Mouse (Mus musculus) forebrain, embryonic 12.5 days (tissue): ENCODE results near the gene Ccdc71. TPM values are rescaled to one million over a fixed set of nuclear protein-coding genes. Genes with fewer than 3 reads are reported as not detected.

Source experiments
- ATAC-seq: fragments of 200-750 bp; cut with Nextera tagmentation; 2 replicates; pipeline ENCODE4 v1.8.0; 2017; ENCODE audit warnings: moderate TSS enrichment; ENCODE audit not compliant: low FRiP score
- H3K27ac ChIP-seq: fragments of 300-500 bp; sonication (generic); 2 replicates; pipeline ENCODE4 v1.5.1; 2016; ENCODE audit warnings: mild to moderate bottlenecking
- H3K27me3 ChIP-seq: fragments of 300-500 bp; sonication (generic); 2 replicates; pipeline ENCODE4 v1.6.1; 2016; ENCODE audit warnings: mild to moderate bottlenecking
- H3K36me3 ChIP-seq: fragments of 300-500 bp; sonication (generic); replicated peaks from 2 replicates; pipeline ENCODE4 v1.6.1; 2016; ENCODE audit warnings: mild to moderate bottlenecking
- H3K4me1 ChIP-seq: fragments of 300-500 bp; sonication (generic); 2 replicates; pipeline ENCODE4 v1.6.1; 2016
- H3K4me2 ChIP-seq: fragments of 300-500 bp; sonication (generic); 2 replicates; pipeline ENCODE4 v1.6.1; 2016; ENCODE audit warnings: mild to moderate bottlenecking, moderate library complexity
- H3K4me3 ChIP-seq: fragments of 300-500 bp; sonication (generic); replicated peaks from 2 replicates; pipeline ENCODE4 v1.5.1; 2016; ENCODE audit warnings: mild to moderate bottlenecking
- H3K9ac ChIP-seq: fragments of 300-500 bp; sonication (generic); 2 replicates; pipeline ENCODE4 v1.6.1; 2016; ENCODE audit warnings: mild to moderate bottlenecking
- H3K9me3 ChIP-seq: fragments of 300-500 bp; sonication (generic); 2 replicates; pipeline ENCODE4 v1.6.1; 2016
- WGBS: fragments of 180-500 bp; shearing (Covaris S2); methylation state at CpG from one replicate; pipeline ENCODE4 v1.1.7; 2016; 5-methylcytosine and 5-hydroxymethylcytosine counted together
- polyA plus RNA-seq: library from polyadenylated mRNA; unstranded; fragments of >200 nt; fragmentation: Nextera tagmentation; extraction: Ambion mirVana; gene quantifications from 2 replicates; pipeline ENCODE4 v1.2.1, GENCODE M21; 2016

Ccdc71 gene
- polyA plus RNA-seq, 1 experiment from 2014 or later = 44.1 TPM

DNA sequence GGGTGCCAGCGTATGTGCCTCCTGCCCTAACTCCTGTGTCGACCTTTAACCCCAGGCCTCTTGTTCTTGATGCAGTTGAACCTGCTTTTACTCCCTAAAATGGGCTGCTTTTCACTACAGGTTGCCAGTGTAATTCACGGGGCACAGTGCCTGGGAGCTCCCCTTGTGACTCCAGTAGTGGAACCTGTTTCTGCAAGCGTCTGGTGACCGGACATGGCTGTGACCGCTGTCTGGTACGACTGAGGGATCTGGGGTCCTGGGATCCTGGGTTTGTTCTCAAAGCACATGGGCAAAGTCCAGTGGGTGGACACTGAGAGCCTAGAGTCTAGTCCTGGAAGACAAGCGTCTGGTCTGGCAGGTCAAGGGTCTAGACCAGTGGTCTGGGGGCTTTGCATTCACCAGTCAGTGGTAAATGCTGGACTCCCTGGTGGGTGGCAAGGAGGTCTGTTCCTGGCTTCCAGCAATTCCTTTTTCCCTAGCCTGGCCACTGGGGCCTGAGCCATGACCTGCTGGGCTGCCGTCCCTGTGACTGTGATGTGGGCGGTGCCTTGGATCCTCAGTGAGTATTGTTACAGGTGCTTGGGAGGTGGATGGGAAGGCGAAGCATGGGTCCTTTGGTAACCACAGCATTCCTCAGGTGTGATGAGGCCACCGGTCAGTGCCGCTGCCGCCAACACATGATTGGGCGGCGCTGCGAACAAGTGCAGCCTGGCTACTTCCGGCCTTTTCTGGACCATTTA, 22.9 kb downstream of the Ccdc71 start:
- 91% methylated on average over 18 of the region's 18 CpGs for WGBS
- Histone ChIP-seq H3K27ac (no peak overlapping the region), H3K36me3 (peaks cover 50% of the 10 kb centered on the region), H3K4me1 (peaks cover 26% of the 10 kb centered on the region), H3K9me3 (no peaks in the 10 kb centered on the region), H3K4me2 (no peak overlapping the region), H3K9ac (no peak overlapping the region), H3K27me3 (no peaks in the 10 kb centered on the region), H3K4me3 (no peak overlapping the region)
- no peak for ATAC-seq

DNA sequence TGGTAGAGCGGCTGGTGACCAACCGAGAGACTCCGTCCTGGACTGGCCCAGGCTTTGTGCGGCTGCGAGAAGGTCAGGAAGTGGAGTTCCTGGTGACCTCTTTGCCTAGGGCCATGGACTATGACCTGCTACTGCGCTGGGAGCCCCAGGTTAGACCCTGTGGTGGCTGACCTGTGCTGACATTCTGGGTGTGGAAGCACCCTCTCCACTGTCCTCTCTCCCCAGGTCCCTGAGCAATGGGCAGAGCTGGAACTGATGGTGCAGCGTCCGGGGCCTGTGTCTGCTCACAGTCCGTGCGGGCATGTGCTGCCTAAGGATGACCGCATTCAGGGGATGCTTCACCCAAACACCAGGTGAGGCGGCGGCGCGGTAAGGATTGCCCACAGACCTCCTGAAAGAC, 23.7 kb downstream of the Ccdc71 start:
- Histone ChIP-seq H3K4me1 (peaks cover 20% of the 10 kb centered on the region), H3K4me2 (no peak overlapping the region), H3K27me3 (no peaks in the 10 kb centered on the region), H3K4me3 (no peak overlapping the region), H3K36me3 (peaks cover 58% of the 10 kb centered on the region), H3K27ac (no peak overlapping the region), H3K9me3 (no peaks in the 10 kb centered on the region), H3K9ac (no peak overlapping the region)
- no peak for ATAC-seq
- WGBS = 95% methylated on average over 15 of the region's 15 CpGs

DNA sequence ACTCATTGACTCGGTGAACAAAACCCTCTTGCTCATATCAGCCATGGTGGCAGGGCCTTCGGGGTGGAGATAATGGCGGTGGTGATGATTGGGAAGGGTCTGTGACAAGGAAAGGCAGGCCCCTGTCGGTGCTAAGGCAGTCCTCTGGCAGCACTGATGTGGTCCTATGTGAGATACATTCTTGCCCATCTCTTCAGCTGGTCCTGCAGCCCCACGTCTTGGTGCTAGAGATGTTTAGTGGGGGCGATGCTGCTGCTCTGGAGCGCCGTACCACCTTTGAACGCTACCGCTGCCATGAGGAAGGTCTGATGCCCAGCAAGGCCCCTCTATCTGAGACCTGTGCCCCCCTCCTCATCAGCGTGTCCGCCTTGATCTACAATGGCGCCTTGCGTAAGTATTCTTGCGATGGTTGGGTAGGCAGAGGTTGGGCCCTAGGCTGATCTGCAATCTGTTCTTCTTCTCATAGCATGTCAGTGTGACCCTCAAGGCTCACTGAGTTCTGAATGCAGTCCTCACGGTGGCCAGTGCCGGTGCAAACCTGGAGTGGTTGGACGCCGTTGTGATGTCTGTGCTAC, 25.1 kb downstream of the Ccdc71 start:
- no peak overlapping the region for H3K27ac ChIP-seq
- H3K9me3 ChIP-seq = no peaks in the 10 kb centered on the region
- H3K4me1 ChIP-seq = peaks cover 14% of the 10 kb centered on the region
- ATAC-seq = no peak
- 95% methylated on average over 19 of the region's 19 CpGs for WGBS
- H3K9ac ChIP-seq = no peak overlapping the region
- H3K4me3 ChIP-seq = no peak overlapping the region
- peaks cover 66% of the 10 kb centered on the region for H3K36me3 ChIP-seq
- H3K27me3 ChIP-seq = no peaks in the 10 kb centered on the region
- no peak overlapping the region for H3K4me2 ChIP-seq

DNA sequence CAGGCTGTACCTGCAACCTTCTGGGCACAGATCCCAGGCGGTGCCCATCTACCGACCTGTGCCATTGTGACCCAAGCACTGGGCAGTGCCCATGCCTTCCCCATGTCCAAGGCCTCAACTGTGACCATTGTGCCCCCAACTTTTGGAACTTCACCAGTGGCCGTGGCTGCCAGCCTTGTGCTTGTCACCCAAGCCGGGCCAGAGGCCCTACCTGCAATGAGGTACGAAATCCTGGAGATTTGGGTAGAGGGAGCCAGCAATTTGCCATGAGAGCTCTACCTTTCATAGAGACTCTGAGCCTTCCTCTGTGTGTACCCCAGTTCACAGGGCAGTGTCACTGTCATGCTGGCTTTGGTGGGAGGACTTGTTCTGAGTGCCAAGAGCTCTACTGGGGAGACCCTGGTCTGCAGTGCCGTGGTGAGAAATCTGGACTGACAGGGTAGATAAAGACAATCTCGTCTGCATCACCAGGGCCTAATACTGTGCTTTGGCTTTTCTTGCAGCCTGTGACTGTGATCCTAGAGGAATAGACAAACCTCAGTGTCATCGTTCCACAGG, 26.7 kb downstream of the Ccdc71 start:
- H3K27ac ChIP-seq = no peak overlapping the region
- H3K9ac ChIP-seq = no peak overlapping the region
- H3K27me3 ChIP-seq = no peaks in the 10 kb centered on the region
- peaks cover 17% of the 10 kb centered on the region for H3K4me1 ChIP-seq
- ATAC-seq = no peak
- peaks cover 62% of the 10 kb centered on the region for H3K36me3 ChIP-seq
- no peak overlapping the region for H3K4me2 ChIP-seq
- WGBS = 92% methylated on average over 8 of the region's 8 CpGs
- no peak overlapping the region for H3K4me3 ChIP-seq
- no peaks in the 10 kb centered on the region for H3K9me3 ChIP-seq

DNA sequence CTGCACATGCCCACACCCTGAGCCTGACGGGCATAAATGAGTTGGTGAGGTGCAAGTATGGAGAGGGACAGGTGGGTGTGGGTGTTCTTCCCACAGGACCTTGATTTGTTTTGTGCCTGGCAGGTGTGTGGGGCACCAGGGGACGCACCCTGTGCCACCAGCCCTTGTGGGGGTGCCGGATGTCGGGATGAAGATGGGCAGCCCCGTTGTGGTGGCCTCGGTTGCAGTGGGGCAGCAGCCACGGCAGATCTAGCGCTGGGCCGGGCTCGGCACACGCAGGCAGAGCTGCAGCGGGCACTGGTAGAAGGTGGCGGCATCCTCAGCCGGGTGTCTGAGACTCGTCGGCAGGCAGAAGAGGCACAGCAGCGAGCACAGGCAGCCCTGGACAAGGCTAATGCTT, 28.1 kb downstream of the Ccdc71 start:
- H3K27me3 ChIP-seq = no peaks in the 10 kb centered on the region
- no peak overlapping the region for H3K27ac ChIP-seq
- H3K4me2 ChIP-seq = no peak overlapping the region
- no peak for ATAC-seq
- WGBS = 98% methylated on average over 17 of the region's 17 CpGs
- no peak overlapping the region for H3K4me3 ChIP-seq
- H3K36me3 ChIP-seq = peaks cover 70% of the 10 kb centered on the region
- H3K9ac ChIP-seq = no peak overlapping the region
- peaks cover 22% of the 10 kb centered on the region for H3K4me1 ChIP-seq
- H3K9me3 ChIP-seq = no peaks in the 10 kb centered on the region

DNA sequence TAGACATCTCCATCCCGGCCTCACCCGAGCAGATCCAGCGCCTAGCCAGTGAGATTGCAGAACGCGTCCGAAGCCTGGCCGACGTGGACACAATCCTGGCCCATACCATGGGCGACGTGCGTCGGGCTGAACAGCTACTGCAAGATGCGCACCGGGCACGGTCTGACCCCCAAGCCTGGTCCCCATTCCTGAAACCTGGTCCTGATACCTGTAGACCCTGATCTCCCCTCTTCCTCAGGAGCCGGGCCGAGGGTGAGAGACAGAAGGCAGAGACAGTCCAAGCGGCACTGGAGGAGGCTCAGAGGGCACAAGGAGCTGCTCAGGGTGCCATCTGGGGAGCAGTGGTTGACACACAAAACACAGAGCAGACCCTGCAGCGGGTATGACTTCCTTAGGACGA, 28.9 kb downstream of the Ccdc71 start:
- Histone ChIP-seq H3K27ac (peak overlapping the region; percentile 97), H3K9ac (0 out of 2 replicates have a peak overlapping the region, but pooled peaks have one; percentile 29), H3K27me3 (no peaks in the 10 kb centered on the region), H3K4me1 (peaks cover 22% of the 10 kb centered on the region), H3K9me3 (no peaks in the 10 kb centered on the region), H3K4me2 (no peak overlapping the region), H3K4me3 (no peak overlapping the region), H3K36me3 (peaks cover 70% of the 10 kb centered on the region)
- 95% methylated on average over 20 of the region's 20 CpGs for WGBS
- ATAC-seq = no peak

DNA sequence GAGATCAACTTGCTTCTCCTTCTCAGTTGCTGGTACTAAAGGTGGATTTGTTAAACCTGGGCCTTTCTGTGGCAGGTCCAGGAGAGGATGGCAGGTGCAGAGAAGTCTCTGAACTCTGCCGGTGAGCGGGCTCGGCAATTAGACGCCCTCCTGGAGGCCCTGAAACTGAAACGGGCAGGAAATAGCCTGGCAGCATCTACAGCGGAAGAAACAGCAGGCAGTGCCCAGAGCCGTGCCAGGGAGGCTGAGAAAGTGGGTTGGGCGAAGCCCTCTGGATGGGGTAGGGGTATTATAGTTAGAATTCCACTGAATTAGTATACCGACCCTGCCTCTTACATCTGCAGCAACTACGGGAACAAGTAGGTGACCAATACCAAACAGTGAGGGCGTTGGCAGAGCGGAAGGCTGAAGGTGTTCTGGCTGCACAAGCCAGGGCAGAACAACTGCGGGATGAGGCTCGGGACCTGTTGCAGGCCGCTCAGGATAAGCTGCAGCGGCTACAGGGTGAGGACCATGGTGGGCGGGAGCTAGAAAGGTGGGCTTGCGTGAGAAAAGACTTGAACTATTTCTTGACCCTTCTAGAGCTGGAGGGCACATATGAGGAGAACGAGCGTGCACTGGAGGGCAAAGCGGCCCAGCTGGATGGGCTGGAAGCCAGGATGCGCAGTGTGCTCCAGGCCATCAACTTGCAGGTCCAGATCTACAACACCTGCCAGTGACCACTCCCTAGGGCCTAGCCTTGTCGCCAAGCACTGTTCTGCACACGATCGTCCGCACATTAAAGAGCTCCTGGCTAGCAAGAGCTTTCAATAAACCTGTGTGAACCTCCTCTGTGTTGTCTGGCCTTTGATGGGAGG, 29.6 kb downstream of the Ccdc71 start:
- no peaks in the 10 kb centered on the region for H3K27me3 ChIP-seq
- ATAC-seq = peak; percentile 45; the same call in 1 of the 2 replicates
- peak overlapping the region; percentile 89 for H3K4me2 ChIP-seq
- peaks cover 75% of the 10 kb centered on the region for H3K36me3 ChIP-seq
- peaks cover 22% of the 10 kb centered on the region for H3K4me1 ChIP-seq
- H3K9ac ChIP-seq = peak overlapping the region; percentile 95
- peak overlapping the region; percentile 98 for H3K4me3 ChIP-seq
- WGBS = 67% methylated on average over 26 of the region's 26 CpGs
- H3K9me3 ChIP-seq = no peaks in the 10 kb centered on the region
- peak overlapping the region; percentile 97 for H3K27ac ChIP-seq

DNA sequence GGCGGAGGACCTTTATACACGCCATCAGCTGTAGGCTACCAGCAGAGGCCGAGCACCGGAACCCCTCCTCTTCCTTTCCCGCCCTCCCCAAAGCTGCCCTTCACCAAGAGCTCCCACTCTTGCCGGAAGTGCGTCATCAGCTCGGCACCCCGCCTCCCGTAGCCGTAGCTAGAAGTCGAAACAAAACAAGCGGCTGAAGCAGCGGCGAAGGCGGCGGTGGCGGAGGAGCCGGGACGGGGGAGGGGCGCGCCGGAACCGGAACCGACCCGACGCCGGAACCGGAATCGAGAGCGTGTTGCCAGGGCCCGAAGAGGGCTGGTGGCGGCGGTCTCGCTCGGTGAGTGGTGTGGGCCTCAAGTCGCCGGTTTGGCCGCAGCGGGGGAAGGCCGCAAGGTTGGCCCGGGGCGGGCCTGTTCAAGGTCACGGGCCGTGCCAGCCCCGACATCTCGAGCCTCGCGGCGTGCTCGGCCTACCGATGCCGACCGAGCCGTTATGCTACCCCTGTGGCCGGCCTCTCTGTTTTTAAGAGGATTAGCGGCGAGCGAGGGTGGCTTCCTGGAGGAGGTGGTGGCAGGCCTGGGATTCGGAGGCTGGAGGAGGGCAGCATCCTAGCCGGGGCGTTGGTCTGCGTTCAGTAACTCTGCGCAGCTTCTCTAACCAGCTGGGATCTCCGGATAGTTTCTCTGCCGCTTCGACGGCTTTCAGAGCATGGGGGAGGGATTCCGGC, 30.4 kb downstream of the Ccdc71 start, which contains the start of gene Usp19:
Gene Usp19, plus strand, starts transcription at position 44 of the 727 bp plus-strand sequence.
- Histone ChIP-seq H3K4me3 (peak within 1 kb of the TSS; percentile 98), H3K4me2 (peak within 1 kb of the TSS; percentile 89), H3K9ac (peak within 1 kb of the TSS; percentile 95), H3K9me3 (no peaks in the 10 kb centered on the region), H3K27ac (peak within 1 kb of the TSS; percentile 97), H3K27me3 (no peaks in the 10 kb centered on the region), H3K4me1 (peaks cover 22% of the 10 kb centered on the region), H3K36me3 (peaks cover 75% of the 10 kb centered on the region)
- under 1% methylated on average over 69 of the region's 69 CpGs for WGBS
- ATAC-seq = peak; percentile 95

DNA sequence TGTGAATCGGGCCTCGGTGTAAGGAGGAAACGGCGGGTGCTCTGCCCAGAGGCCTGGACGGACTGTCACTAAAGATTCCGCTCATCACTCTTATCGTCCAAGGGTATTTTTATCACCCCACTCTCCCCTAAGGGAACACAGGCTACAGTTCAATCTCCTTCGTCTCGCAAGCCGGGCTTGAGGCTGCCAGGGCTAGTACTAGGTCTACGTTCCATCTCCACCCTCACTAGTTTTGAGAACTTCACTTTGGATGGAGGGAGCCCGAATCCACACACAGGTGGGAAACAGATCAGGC, 30.9 kb downstream of the Ccdc71 start:
- 18% methylated on average over 12 of the region's 12 CpGs for WGBS
- peaks cover 75% of the 10 kb centered on the region for H3K36me3 ChIP-seq

DNA sequence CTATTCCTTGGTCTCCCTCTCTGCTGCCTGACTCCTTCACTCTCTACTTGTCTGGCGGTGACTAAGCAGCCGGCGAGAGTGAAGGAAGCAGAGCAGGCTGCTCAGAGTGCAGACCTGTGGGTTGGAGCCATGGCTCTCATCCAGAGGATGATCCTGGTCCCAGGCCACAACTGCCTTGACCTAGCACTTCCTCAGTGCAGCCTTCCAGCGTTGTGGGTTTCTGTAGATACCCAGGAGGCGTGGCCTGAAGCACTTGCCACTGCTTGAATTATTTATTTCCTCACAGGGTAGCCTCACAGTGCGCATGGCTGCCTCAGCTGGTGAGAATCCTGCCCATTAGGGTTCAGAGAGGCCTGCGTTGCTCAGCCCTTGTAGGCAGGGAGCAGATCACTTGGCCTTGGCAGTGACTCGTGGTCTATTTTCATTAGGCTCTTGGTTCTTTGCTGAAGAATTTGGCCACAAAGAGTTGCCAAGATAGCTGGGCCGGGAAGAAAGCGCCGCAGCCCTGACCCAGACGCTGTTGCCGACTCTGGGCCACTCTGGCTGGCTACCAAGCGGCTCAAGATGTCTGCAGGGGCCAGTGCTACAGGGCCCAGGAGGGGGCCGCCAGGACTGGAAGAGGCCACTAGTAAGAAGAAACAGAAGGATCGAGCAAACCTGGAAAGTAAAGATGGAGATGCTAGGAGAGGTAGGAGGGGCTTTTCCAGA, 31.9 kb downstream of the Ccdc71 start:
- peak overlapping the region; percentile 95 for H3K9ac ChIP-seq
- H3K36me3 ChIP-seq = peaks cover 76% of the 10 kb centered on the region
- 91% methylated on average over 16 of the region's 16 CpGs for WGBS
- no peaks in the 10 kb centered on the region for H3K27me3 ChIP-seq
- peaks cover 22% of the 10 kb centered on the region for H3K4me1 ChIP-seq
- H3K27ac ChIP-seq = 0 out of 2 replicates have a peak overlapping the region, but pooled peaks have one; percentile 1
- H3K4me2 ChIP-seq = peak overlapping the region; percentile 89
- no peaks in the 10 kb centered on the region for H3K9me3 ChIP-seq
- peak overlapping the region; percentile 98 for H3K4me3 ChIP-seq
- ATAC-seq = no peak

More for the DNA sequence above, 30.9 kb downstream of the Ccdc71 start:
- peak overlapping the region; percentile 89 for H3K4me2 ChIP-seq
- no peak for ATAC-seq
- peak overlapping the region; percentile 97 for H3K27ac ChIP-seq
- no peaks in the 10 kb centered on the region for H3K9me3 ChIP-seq
- H3K4me1 ChIP-seq = peaks cover 22% of the 10 kb centered on the region
- H3K4me3 ChIP-seq = peak overlapping the region; percentile 98
- H3K27me3 ChIP-seq = no peaks in the 10 kb centered on the region
- H3K9ac ChIP-seq = peak overlapping the region; percentile 95

DNA sequence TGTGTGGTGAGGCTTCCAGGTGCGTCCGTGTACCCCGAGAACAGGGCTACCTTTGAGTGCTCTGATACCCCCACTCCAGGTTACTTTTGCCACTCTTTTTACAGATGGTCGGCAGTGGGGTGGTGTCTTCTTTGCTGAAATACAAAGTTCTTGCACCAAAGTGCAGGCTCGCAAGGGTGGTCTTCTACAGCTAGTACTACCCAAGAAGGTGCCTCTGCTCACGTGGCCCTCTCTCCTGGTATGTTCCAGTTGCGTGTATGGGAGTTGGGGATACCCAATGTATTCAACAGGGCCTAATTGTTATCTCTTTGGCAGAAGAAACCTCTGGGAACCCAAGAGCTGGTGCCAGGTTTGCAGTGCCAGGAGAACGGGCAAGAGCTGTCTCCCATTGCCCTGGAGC, 32.9 kb downstream of the Ccdc71 start:
- Histone ChIP-seq H3K27me3 (no peaks in the 10 kb centered on the region), H3K9ac (no peak overlapping the region), H3K4me2 (no peak overlapping the region), H3K9me3 (no peaks in the 10 kb centered on the region), H3K36me3 (peaks cover 77% of the 10 kb centered on the region), H3K27ac (no peak overlapping the region), H3K4me1 (peaks cover 22% of the 10 kb centered on the region), H3K4me3 (no peak overlapping the region)
- WGBS = 95% methylated on average over 8 of the region's 8 CpGs
- ATAC-seq = no peak
